Mouse (Mus musculus) spleen, adult 10 weeks (tissue): ENCODE data around the gene Gpat3. TPM values are rescaled to one million over a fixed set of nuclear protein-coding genes. Genes with fewer than 3 reads are reported as not detected.

Source experiments
- polyA plus RNA-seq: library from polyadenylated mRNA; stranded (reverse); fragments of 350-450 nt; fragmentation: Illumina TruSeq; extraction: RNeasy Lipid Tissue Mini Kit (QIAGEN cat#74804); gene quantifications from one replicate; pipeline ENCODE4 v1.2.3, GENCODE M21; 2015; ENCODE audit warnings: low replicate concordance; ENCODE audit not compliant: insufficient read depth

The Gpat3 gene
- 7.9 TPM for polyA plus RNA-seq

GRCm38 (mm10) chr5:100845485-100845847 is at the start of gene Gpat3:
Gene Gpat3 (plus strand): TSS chr5:100845713.

GRCm38 (mm10) chr5:100798165-100798860 is 47.2 kb upstream of the Gpat3 start, which contains the start of the genes Helq and Mrps18c:
Gene Helq (minus strand): TSS chr5:100798598.
Gene Mrps18c (plus strand): TSS chr5:100798627.

GRCm38 (mm10) chr5:100820483-100821184 is 24.9 kb upstream of the Gpat3 start, which contains the start of gene Abraxas1:
Gene Abraxas1 (minus strand): TSS chr5:100820965.

Other genes starting within 250 kb of the Gpat3 start
- gene Coq2, start 170.6 kb upstream of the Gpat3 start, polyA plus RNA-seq: 69.1 TPM
- 36.3 TPM for gene Hpse, start 126.0 kb upstream of the Gpat3 start, polyA plus RNA-seq
- gene Helq, start 47.1 kb upstream of the Gpat3 start, polyA plus RNA-seq: 20.0 TPM
- 104 TPM for gene Mrps18c, start 47.1 kb upstream of the Gpat3 start, polyA plus RNA-seq
- 29.5 TPM for gene Abraxas1, start 24.7 kb upstream of the Gpat3 start, polyA plus RNA-seq